Mouse (Mus musculus) liver, embryonic 14.5 days (tissue): Measurements from ENCODE around the gene Med27. TPM values are rescaled to one million over a fixed set of nuclear protein-coding genes. Genes with fewer than 3 reads are reported as not detected.
"Not testable (repeated sequence)": the region's sequence is repeated elsewhere in the genome, so short reads cannot be mapped to it uniquely, and the experiment has no call there.

ENCODE experiments used
- ATAC-seq: fragments of 200-750 bp; cut with Nextera tagmentation; 2 replicates; pipeline ENCODE4 v1.8.0; 2017; ENCODE audit warnings: moderate number of reproducible peaks, mild to moderate bottlenecking, moderate library complexity; ENCODE audit not compliant: insufficient read depth
- DNase-seq, 3 experiments: peaks; one replicate each; pipeline ENCODE4 v3.0.0-alpha.2; 2012 to 2013; ENCODE audit warnings: low read depth in 3 of 3, low spot score in 3 of 3
- H3K27ac ChIP-seq: fragments of 300-500 bp; sonication (generic); 2 replicates; pipeline ENCODE4 v1.5.1; 2014; ENCODE audit warnings: moderate library complexity, mild to moderate bottlenecking, control low read depth, inconsistent platforms
- H3K27me3 ChIP-seq: fragments of 300-500 bp; sonication (generic); 2 replicates; pipeline ENCODE4 v1.6.1; 2014; ENCODE audit warnings: mild to moderate bottlenecking, low read length, moderate library complexity; ENCODE audit not compliant: control insufficient read depth, insufficient read depth
- H3K36me3 ChIP-seq: fragments of 300-500 bp; sonication (generic); replicated peaks from 2 replicates; pipeline ENCODE4 v1.6.1; 2014; ENCODE audit warnings: low read depth; ENCODE audit not compliant: control insufficient read depth, insufficient read depth
- H3K4me1 ChIP-seq, 2 experiments: fragments of 200-500 bp in 1 of 2; fragments of 300-500 bp in 1 of 2; sonication (generic) in 1 of 2; replicated peaks; 2 replicates each; pipeline ENCODE4 v1.6.1; 2012 to 2014; ENCODE audit warnings: antibody characterized with exemption in 1 of 2, inconsistent platforms in 1 of 2, low read length in 1 of 2; ENCODE audit not compliant: control insufficient read depth in 2 of 2, insufficient read depth in 2 of 2
- H3K4me2 ChIP-seq: fragments of 300-500 bp; sonication (generic); 2 replicates; pipeline ENCODE4 v1.6.1; 2014; ENCODE audit warnings: low read depth, mild to moderate bottlenecking, control low read depth, moderate library complexity
- H3K4me3 ChIP-seq, 2 experiments: fragments of 200-500 bp in 1 of 2; fragments of 300-500 bp in 1 of 2; sonication (generic) in 1 of 2; 2 replicates each; pipeline ENCODE4 v1.5.1; 2012 to 2014; ENCODE audit warnings: low read depth in 2 of 2, low read length in 2 of 2, mild to moderate bottlenecking in 2 of 2, control low read depth in 1 of 2, inconsistent platforms in 1 of 2, moderate library complexity in 1 of 2; ENCODE audit not compliant: insufficient read depth in 1 of 2
- H3K9ac ChIP-seq: fragments of 300-500 bp; sonication (generic); replicated peaks from 2 replicates; pipeline ENCODE4 v1.6.1; 2014; ENCODE audit warnings: mild to moderate bottlenecking, control low read depth, moderate library complexity
- H3K9me3 ChIP-seq: fragments of 300-500 bp; sonication (generic); 2 replicates; pipeline ENCODE4 v1.6.1; 2016; ENCODE audit warnings: low read length, mixed read lengths; ENCODE audit not compliant: control insufficient read depth
- CTCF ChIP-seq: IDR thresholded peaks from 2 replicates; pipeline ENCODE4 v1.5.1; 2016; ENCODE audit warnings: antibody characterized with exemption, low read depth, control low read depth
- EP300 ChIP-seq: IDR thresholded peaks from 2 replicates; pipeline ENCODE4 v1.6.1; 2016; ENCODE audit warnings: antibody characterized with exemption, low read depth
- WGBS: fragments of 180-500 bp; shearing (Covaris S2); extraction: QIAGEN DNeasy Blood & Tissue Kit; methylation state at CpG from one replicate; pipeline ENCODE4 v1.1.7; 2014; ENCODE audit not compliant: insufficient replicate concordance; 5-methylcytosine and 5-hydroxymethylcytosine counted together
- polyA plus RNA-seq, 2 experiments: library from polyadenylated mRNA; depleted of rRNA in 1 of 2; stranded (reverse) in 1 of 2; unstranded in 1 of 2; fragments of >200 nt; fragmentation: Nextera tagmentation in 1 of 2; extraction: Ambion mirVana in 1 of 2; gene quantifications; 2 replicates each; pipeline versions ENCODE4 v1.2.1 to v1.2.3; 2012 to 2014

The Med27 gene
- polyA plus RNA-seq, 2 experiments, result 15.0 to 16.5 TPM

DNA sequence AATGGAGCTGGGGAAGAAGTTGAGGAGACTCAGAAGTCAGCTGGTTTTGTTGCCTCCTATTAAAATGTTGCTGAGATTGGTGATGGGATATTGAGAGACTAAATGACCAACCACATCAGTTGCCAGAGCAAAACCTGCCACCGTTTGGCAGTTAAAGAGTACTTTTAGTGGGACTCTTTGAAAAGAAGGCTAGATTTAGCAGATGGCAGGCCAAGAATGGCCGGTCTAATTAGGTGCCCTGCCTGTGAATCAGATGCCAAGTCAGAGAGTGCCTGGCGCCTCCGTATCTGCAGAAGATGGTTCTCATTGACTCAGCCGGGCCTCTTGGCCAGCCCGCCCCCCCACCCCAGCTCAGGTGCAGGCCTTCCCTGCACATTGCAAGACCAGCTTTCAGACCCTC, 173.6 kb downstream of the Med27 start:
- Histone ChIP-seq H3K27me3 (no peaks in the 10 kb centered on the region), H3K4me1 (no peaks in the 10 kb centered on the region), H3K9me3 (no peaks in the 10 kb centered on the region), H3K4me3 (no peak overlapping the region), H3K4me2 (no peak overlapping the region), H3K27ac (no peak overlapping the region), H3K9ac (no peak overlapping the region), H3K36me3 (no peaks in the 10 kb centered on the region)
- ATAC-seq (no peak), DNase-seq (no peak)
- TF ChIP-seq EP300, result no peak
- no peak for TF ChIP-seq CTCF
- 77% methylated on average over 6 of the region's 6 CpGs for whole genome bisulfite sequencing

DNA sequence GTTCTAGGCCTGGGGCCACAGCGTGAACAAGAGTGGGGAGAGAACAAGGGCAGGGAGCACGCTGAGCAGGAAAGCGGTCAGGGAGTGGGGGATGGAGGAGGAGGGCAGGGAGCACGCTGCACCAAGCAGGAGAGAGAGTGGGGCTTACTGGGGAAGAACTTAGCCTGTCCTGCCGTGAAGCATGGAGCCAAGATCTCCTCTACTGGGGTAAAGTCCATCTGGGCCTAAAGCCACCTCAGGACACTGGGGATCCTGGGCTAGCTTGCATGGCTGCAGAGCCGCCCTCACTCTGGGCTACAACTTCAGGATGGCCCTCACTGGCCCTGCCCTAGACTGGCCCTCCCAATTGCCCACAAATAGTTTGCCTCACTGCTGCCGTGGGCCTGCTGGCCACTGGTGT, 174.9 kb downstream of the Med27 start:
- no peak overlapping the region for H3K4me3 ChIP-seq
- DNase-seq, result no peak

DNA sequence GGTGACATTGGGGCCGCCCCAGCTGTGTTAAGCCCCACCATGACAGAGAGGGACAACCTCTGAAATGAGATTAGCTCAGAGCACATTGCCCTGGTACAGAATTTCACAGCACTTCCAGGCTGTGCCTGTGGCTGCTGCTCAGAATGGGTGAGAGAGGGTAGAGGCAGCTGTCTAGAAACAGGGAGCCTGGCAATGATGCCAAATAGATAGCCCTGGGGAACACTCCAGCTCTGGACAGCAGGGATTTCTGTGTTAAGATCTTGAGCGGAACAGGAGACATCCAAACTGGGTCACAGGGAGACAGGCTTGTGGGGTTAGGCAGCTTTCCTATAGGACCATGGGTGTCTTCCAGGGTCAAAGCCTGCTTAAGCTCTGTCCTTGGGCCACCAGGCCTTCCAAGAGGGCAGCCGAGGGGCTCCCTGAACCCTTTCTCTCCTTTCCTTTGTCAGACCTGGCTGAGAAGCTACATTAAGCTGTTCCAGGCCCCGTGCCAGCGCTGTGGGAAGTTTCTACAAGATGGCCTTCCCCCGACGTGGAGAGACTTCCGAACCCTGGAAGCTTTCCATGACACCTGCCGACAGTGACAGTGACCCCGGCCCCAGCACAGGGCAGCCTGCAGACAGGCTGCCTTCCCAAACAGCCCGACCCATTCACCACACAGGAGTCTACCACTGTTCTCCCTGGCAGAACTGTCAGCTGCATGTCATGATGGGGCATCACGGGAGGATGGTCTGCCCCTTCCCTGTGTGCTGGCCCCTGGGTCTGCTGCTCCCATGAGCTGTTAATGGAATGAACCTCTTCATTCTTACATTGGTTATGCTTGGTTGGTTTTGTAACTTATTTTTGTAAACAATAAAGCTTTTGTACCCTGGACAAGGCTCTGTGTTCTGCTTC, 177.5 kb downstream of the Med27 start:
- no peaks in the 10 kb centered on the region for H3K9me3 ChIP-seq
- no peak overlapping the region for H3K4me2 ChIP-seq
- DNase-seq (no peak), ATAC-seq (no peak)
- no peaks in the 10 kb centered on the region for H3K27me3 ChIP-seq
- no peaks in the 10 kb centered on the region for H3K4me1 ChIP-seq
- 74% methylated on average over 12 of the region's 12 CpGs for WGBS
- no peak for TF ChIP-seq CTCF
- no peak for TF ChIP-seq EP300
- no peaks in the 10 kb centered on the region for H3K36me3 ChIP-seq
- no peak overlapping the region for H3K9ac ChIP-seq
- H3K27ac ChIP-seq, result no peak overlapping the region
- H3K4me3 ChIP-seq, result no peak overlapping the region

More for the DNA sequence above, 174.9 kb downstream of the Med27 start:
- 69% methylated on average over 7 of the region's 7 CpGs for WGBS
- Histone ChIP-seq H3K4me2 (no peak overlapping the region), H3K36me3 (no peaks in the 10 kb centered on the region), H3K9me3 (no peaks in the 10 kb centered on the region), H3K27me3 (no peaks in the 10 kb centered on the region), H3K9ac (no peak overlapping the region), H3K27ac (no peak overlapping the region), H3K4me1 (no peaks in the 10 kb centered on the region)
- TF ChIP-seq EP300 (no peak), CTCF (no peak)
- ATAC-seq, result no peak

DNA sequence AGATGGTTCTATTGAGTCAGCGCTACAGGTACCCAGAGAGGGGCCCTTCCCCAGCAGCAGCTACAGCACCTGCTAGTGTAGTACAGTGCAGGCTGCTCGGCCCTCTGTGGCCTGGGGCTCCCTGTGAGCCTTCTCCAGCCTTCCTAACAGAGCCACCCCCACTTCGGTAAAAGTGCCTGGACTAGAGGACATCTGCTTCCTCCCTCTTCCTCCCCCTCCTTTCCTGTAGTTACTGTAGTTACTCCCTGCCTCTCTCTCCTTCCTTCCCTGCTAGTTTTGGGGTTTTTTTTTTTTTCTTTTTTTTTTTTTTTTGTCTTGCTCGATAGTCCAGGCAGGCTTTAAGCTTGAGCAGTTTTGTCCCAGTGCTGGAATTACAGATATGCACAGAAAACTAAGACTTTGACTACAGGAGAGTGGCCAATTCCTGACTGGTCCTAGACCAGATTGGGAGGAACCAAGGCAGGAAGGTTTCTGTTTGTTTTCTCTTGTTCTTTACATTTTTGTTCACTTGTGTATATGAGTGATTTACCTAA, 178.7 kb downstream of the Med27 start:
- Histone ChIP-seq H3K36me3 (no peaks in the 10 kb centered on the region), H3K9ac (no peak overlapping the region), H3K4me2 (no peak overlapping the region), H3K27me3 (no peaks in the 10 kb centered on the region), H3K4me1 (no peaks in the 10 kb centered on the region), H3K4me3 (no peak overlapping the region), H3K9me3 (no peaks in the 10 kb centered on the region), H3K27ac (no peak overlapping the region)
- DNase-seq (no peak), ATAC-seq (no peak)
- no peak for TF ChIP-seq CTCF
- no peak for TF ChIP-seq EP300
- 29% methylated on average over 4 of the region's 4 CpGs for WGBS

DNA sequence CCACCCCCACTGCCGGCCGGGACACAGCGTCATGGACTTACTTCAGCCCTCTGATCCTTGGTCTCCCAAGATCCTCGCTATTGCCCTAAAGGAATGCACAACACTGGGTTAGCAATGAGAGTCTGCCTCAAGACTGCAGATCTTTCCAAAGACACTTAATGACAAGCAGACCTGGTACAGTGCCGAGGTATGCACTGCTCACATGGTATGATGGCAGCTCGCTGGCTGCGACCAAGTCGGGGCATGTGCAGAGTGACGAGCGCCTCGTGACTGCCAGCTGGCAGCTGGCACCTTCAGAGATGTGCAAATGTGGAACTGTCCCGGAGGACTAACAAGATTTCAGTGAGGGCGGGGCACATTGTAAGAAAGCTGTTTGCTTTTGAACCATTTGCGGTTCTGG, 179.6 kb downstream of the Med27 start:
- DNase-seq, result no peak
- WGBS, result 81% methylated on average over 14 of the region's 14 CpGs
- Histone ChIP-seq H3K36me3 (no peaks in the 10 kb centered on the region), H3K9me3 (no peaks in the 10 kb centered on the region), H3K27ac (no peak overlapping the region), H3K9ac (no peak overlapping the region), H3K4me1 (no peaks in the 10 kb centered on the region), H3K4me2 (no peak overlapping the region), H3K27me3 (no peaks in the 10 kb centered on the region), H3K4me3 (no peak overlapping the region)
- no peak for ATAC-seq
- TF ChIP-seq EP300 (no peak), CTCF (no peak)

DNA sequence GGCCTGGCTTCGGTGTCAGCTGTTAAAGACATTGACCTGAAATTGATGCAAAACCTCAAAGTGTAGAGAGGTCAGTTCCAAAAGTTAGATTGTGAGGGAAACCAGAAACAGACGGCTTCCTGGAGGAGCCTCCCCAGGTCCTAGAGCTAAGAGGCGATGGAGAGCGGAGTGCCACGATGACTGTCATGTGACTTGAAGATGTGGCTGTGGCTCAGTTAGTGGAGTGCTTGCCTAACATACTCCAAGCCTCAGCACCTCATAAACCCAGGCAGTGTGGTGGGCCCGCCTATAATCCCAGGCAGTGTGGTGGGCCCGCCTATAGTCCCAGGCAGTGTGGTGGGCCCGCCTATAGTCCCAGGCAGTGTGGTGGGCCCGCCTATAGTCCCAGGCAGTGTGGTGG, 180.9 kb downstream of the Med27 start:
- ATAC-seq, H3K27me3 ChIP-seq, H3K9ac ChIP-seq, DNase-seq, H3K27ac ChIP-seq, H3K9me3 ChIP-seq, H3K4me1 ChIP-seq, H3K4me2 ChIP-seq, H3K36me3 ChIP-seq, H3K4me3 ChIP-seq: not testable (repeated sequence)
- 70% methylated on average over 7 of the region's 9 CpGs for WGBS
